Mouse (Mus musculus) neural tube, embryonic 15.5 days (tissue): ENCODE data around the gene Sox1. TPM values are rescaled to one million over a fixed set of nuclear protein-coding genes. Genes with fewer than 3 reads are reported as not detected.

Experiments
- ATAC-seq: fragments of 200-750 bp; cut with Nextera tagmentation; 2 replicates; pipeline ENCODE4 v1.8.0; 2017; ENCODE audit warnings: mild to moderate bottlenecking, moderate TSS enrichment, moderate library complexity; ENCODE audit not compliant: low FRiP score
- H3K27ac ChIP-seq: fragments of 300-500 bp; sonication (generic); replicated peaks from 2 replicates; pipeline ENCODE4 v1.5.1; 2015; ENCODE audit warnings: mild to moderate bottlenecking, inconsistent platforms
- H3K27me3 ChIP-seq: fragments of 300-500 bp; sonication (generic); replicated peaks from 2 replicates; pipeline ENCODE4 v1.6.1; 2015; ENCODE audit warnings: inconsistent platforms
- H3K36me3 ChIP-seq: fragments of 300-500 bp; sonication (generic); 2 replicates; pipeline ENCODE4 v1.6.1; 2015; ENCODE audit warnings: inconsistent platforms
- H3K4me1 ChIP-seq: fragments of 300-500 bp; sonication (generic); 2 replicates; pipeline ENCODE4 v1.6.1; 2015; ENCODE audit warnings: inconsistent platforms
- H3K4me2 ChIP-seq: fragments of 300-500 bp; sonication (generic); 2 replicates; pipeline ENCODE4 v1.6.1; 2015; ENCODE audit warnings: inconsistent platforms, mild to moderate bottlenecking, moderate library complexity
- H3K4me3 ChIP-seq: fragments of 300-500 bp; sonication (generic); replicated peaks from 2 replicates; pipeline ENCODE4 v1.5.1; 2015; ENCODE audit warnings: mild to moderate bottlenecking, inconsistent platforms
- H3K9ac ChIP-seq: fragments of 300-500 bp; sonication (generic); replicated peaks from 2 replicates; pipeline ENCODE4 v1.6.1; 2015; ENCODE audit warnings: mild to moderate bottlenecking, inconsistent platforms
- H3K9me3 ChIP-seq: fragments of 300-500 bp; sonication (generic); replicated peaks from 2 replicates; pipeline ENCODE4 v1.6.1; 2016; ENCODE audit warnings: inconsistent platforms
- WGBS: fragments of 180-500 bp; shearing (Covaris S2); methylation state at CpG from one replicate; pipeline ENCODE4 v1.1.7; 2015; ENCODE audit warnings: mixed read lengths; 5-methylcytosine and 5-hydroxymethylcytosine counted together
- polyA plus RNA-seq: library from polyadenylated mRNA; unstranded; fragments of >200 nt; fragmentation: Nextera tagmentation; extraction: Ambion mirVana; gene quantifications from 2 replicates; pipeline ENCODE4 v1.2.1, GENCODE M21; 2015

Gene Sox1
- polyA plus RNA-seq, 1 experiment from 2014 or later = 0.91 TPM

GRCm38 (mm10) chr8:12390640-12391365 is 4.3 kb upstream of the Sox1 start:
- H3K27ac ChIP-seq = no peak overlapping the region
- peaks cover 22% of the 10 kb centered on the region for H3K4me1 ChIP-seq
- H3K9ac ChIP-seq = no peak overlapping the region
- H3K9me3 ChIP-seq = no peaks in the 10 kb centered on the region
- no peak for ATAC-seq
- no peaks in the 10 kb centered on the region for H3K36me3 ChIP-seq
- no peak overlapping the region for H3K4me3 ChIP-seq
- WGBS = 2% methylated on average over 38 of the region's 38 CpGs
- no peak overlapping the region for H3K4me2 ChIP-seq
- peaks cover 82% of the 10 kb centered on the region for H3K27me3 ChIP-seq

- H3K9ac ChIP-seq = no peak overlapping the region
- H3K9me3 ChIP-seq = no peaks in the 10 kb centered on the region
- H3K4me1 ChIP-seq = peaks cover 21% of the 10 kb centered on the region
- H3K4me3 ChIP-seq = no peak overlapping the region
- no peak for ATAC-seq
- H3K27me3 ChIP-seq = peaks cover 83% of the 10 kb centered on the region
- H3K4me2 ChIP-seq = no peak overlapping the region
- H3K36me3 ChIP-seq = no peaks in the 10 kb centered on the region
- WGBS = 6% methylated on average over 37 of the region's 37 CpGs
- H3K27ac ChIP-seq = no peak overlapping the region
These were observed 3.5 kb upstream of the Sox1 start for GRCm38 (mm10) chr8:12391366-12392250.

GRCm38 (mm10) chr8:12392801-12393200 is 2.3 kb upstream of the Sox1 start:
- Histone ChIP-seq H3K9ac (no peak overlapping the region), H3K4me3 (no peak overlapping the region), H3K4me2 (no peak overlapping the region), H3K36me3 (no peaks in the 10 kb centered on the region), H3K9me3 (no peaks in the 10 kb centered on the region), H3K27me3 (peaks cover 81% of the 10 kb centered on the region), H3K4me1 (peaks cover 29% of the 10 kb centered on the region), H3K27ac (no peak overlapping the region)
- 26% methylated on average over 1 of the region's 1 CpGs for WGBS
- no peak for ATAC-seq

- no peak overlapping the region for H3K9ac ChIP-seq
- 2% methylated on average over 22 of the region's 22 CpGs for WGBS
- H3K4me3 ChIP-seq = peak overlapping the region; percentile 42
- peaks cover 29% of the 10 kb centered on the region for H3K4me1 ChIP-seq
- no peak for ATAC-seq
- peaks cover 75% of the 10 kb centered on the region for H3K27me3 ChIP-seq
- H3K4me2 ChIP-seq = peak overlapping the region; percentile 59
- peak overlapping the region; percentile 25; the same call in 1 of the 2 replicates for H3K27ac ChIP-seq
- H3K36me3 ChIP-seq = no peaks in the 10 kb centered on the region
- no peaks in the 10 kb centered on the region for H3K9me3 ChIP-seq
These were observed 602 bp upstream of the Sox1 start for GRCm38 (mm10) chr8:12394385-12395000.

- Histone ChIP-seq H3K9me3 (no peaks in the 10 kb centered on the region), H3K4me1 (peaks cover 38% of the 10 kb centered on the region)
- WGBS = under 1% methylated on average over 103 of the region's 118 CpGs
These were observed 1.6 kb downstream of the Sox1 start for GRCm38 (mm10) chr8:12396501-12397345.

GRCm38 (mm10) chr8:12397346-12397925 is 2.3 kb downstream of the Sox1 start:
- ATAC-seq = no peak
- Histone ChIP-seq H3K27me3 (peaks cover 83% of the 10 kb centered on the region), H3K4me3 (peak overlapping the region; percentile 42), H3K4me1 (peaks cover 42% of the 10 kb centered on the region), H3K27ac (peak overlapping the region; percentile 75), H3K4me2 (peak overlapping the region; percentile 59), H3K9me3 (no peaks in the 10 kb centered on the region), H3K9ac (peak overlapping the region; percentile 26; the same call in 1 of the 2 replicates), H3K36me3 (no peaks in the 10 kb centered on the region)
- WGBS = under 1% methylated on average over 59 of the region's 59 CpGs

More at GRCm38 (mm10) chr8:12396501-12397345, 1.6 kb downstream of the Sox1 start:
- peak; percentile 16; the same call in 1 of the 2 replicates for ATAC-seq
- peak overlapping the region; percentile 26 for H3K9ac ChIP-seq
- peak overlapping the region; percentile 59 for H3K4me2 ChIP-seq
- H3K27ac ChIP-seq = peak overlapping the region; percentile 75
- H3K36me3 ChIP-seq = no peaks in the 10 kb centered on the region
- H3K4me3 ChIP-seq = peak overlapping the region; percentile 42
- H3K27me3 ChIP-seq = peaks cover 83% of the 10 kb centered on the region

GRCm38 (mm10) chr8:12398011-12398945 is 3.2 kb downstream of the Sox1 start:
- H3K27me3 ChIP-seq = peaks cover 83% of the 10 kb centered on the region
- H3K36me3 ChIP-seq = no peaks in the 10 kb centered on the region
- H3K4me3 ChIP-seq = peak overlapping the region; percentile 42
- no peak for ATAC-seq
- peaks cover 42% of the 10 kb centered on the region for H3K4me1 ChIP-seq
- H3K27ac ChIP-seq = peak overlapping the region; percentile 75; the same call in 1 of the 2 replicates
- no peaks in the 10 kb centered on the region for H3K9me3 ChIP-seq
- peak overlapping the region; percentile 59 for H3K4me2 ChIP-seq
- WGBS = 1% methylated on average over 21 of the region's 21 CpGs
- H3K9ac ChIP-seq = no peak overlapping the region

- 9% methylated on average over 5 of the region's 5 CpGs for WGBS
- no peak overlapping the region for H3K9ac ChIP-seq
These were observed 4.5 kb downstream of the Sox1 start for GRCm38 (mm10) chr8:12399421-12400205.

GRCm38 (mm10) chr8:12400611-12401390 is 5.7 kb downstream of the Sox1 start:
- Histone ChIP-seq H3K9ac (0 out of 2 replicates have a peak overlapping the region, but pooled peaks have one; percentile 20), H3K27ac (peak overlapping the region; percentile 69; the same call in 1 of the 2 replicates), H3K9me3 (no peaks in the 10 kb centered on the region), H3K4me1 (peaks cover 30% of the 10 kb centered on the region), H3K4me2 (peak overlapping the region; percentile 46), H3K27me3 (peaks cover 79% of the 10 kb centered on the region), H3K36me3 (no peaks in the 10 kb centered on the region), H3K4me3 (peak overlapping the region; percentile 9)
- WGBS = under 1% methylated on average over 34 of the region's 44 CpGs
- peak; percentile 63 for ATAC-seq

More at GRCm38 (mm10) chr8:12399421-12400205, 4.5 kb downstream of the Sox1 start:
- peaks cover 84% of the 10 kb centered on the region for H3K27me3 ChIP-seq
- H3K4me3 ChIP-seq = no peak overlapping the region; the same call in 1 of the 2 replicates
- H3K9me3 ChIP-seq = no peaks in the 10 kb centered on the region
- H3K27ac ChIP-seq = peak overlapping the region; percentile 28; the same call in 1 of the 2 replicates
- peaks cover 42% of the 10 kb centered on the region for H3K4me1 ChIP-seq
- H3K36me3 ChIP-seq = no peaks in the 10 kb centered on the region
- ATAC-seq = no peak
- H3K4me2 ChIP-seq = peak overlapping the region; percentile 32; the same call in 1 of the 2 replicates
